Mouse (Mus musculus): ENCODE results near the gene Gm42957.
A peak's percentile ranks its signal among the peaks of the same experiment; 100 is the strongest.
"Not testable (repeated sequence)": the region's sequence is repeated elsewhere in the genome, so short reads cannot be mapped to it uniquely, and the experiment has no call there.

The Gm42957 gene

GRCm38 (mm10) chr3:96675171-96675570, 39.9 kb downstream of the Gm42957 start:
- DNase-seq (ENCODE audit: low read depth, low spot score), result no peak

DNA sequence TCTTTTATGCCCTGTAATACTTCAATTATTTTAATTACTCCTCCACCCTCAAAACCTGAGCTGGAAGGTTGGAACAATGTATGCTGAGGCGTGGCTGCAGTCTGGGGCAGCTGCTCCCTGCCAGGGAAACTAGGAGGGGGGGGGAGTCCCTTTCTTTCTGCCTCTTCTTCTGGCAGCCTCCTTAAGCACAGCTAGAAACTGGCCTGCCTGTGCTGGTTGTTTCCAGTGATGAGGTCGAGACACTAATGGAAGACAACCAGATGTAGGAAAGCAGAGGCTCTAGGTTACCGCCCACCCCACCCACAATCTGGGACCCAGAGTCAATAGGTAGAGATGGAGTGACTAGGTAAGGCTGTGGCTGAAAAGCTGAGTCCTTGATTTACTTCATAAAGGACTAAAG, 40.4 kb downstream of the Gm42957 start:
- peak; percentile 98 for DNase-seq (ENCODE audit: low read depth, low spot score)

GRCm38 (mm10) chr3:96678456-96678855, 43.2 kb downstream of the Gm42957 start:
- peak; percentile 52 for DNase-seq (ENCODE audit: low read depth, low spot score)

DNA sequence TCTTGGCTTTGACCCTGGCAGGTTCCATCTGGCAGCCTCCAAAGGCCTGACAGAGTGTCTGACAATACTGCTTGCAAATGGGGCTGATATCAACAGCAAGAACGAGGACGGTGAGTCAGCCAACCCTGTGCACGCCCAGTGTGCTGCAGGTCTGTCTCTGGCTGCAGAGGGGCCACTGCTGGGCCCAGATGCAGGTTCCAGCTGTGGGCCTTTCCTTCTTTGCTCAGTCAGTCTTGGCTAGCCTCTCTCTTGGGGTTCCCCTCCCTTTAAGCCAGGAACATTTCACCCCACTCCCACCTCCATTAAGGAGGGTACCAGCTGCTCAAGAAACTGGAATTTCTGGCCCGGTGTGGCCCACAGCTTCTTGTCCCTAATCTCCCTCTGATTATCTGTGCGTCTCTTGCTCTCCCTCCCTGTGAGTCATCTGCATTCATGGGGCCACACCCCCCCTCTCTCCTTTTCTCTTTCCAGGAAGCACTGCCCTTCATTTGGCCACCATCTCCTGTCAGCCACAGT, 43.9 kb downstream of the Gm42957 start:
- DNase-seq (ENCODE audit: low read depth, low spot score), result peak; percentile 79

- DNase-seq (ENCODE audit: low read depth, low spot score), result peak; percentile 53
Measured at GRCm38 (mm10) chr3:96680269-96680956, 45.1 kb downstream of the Gm42957 start.

DNA sequence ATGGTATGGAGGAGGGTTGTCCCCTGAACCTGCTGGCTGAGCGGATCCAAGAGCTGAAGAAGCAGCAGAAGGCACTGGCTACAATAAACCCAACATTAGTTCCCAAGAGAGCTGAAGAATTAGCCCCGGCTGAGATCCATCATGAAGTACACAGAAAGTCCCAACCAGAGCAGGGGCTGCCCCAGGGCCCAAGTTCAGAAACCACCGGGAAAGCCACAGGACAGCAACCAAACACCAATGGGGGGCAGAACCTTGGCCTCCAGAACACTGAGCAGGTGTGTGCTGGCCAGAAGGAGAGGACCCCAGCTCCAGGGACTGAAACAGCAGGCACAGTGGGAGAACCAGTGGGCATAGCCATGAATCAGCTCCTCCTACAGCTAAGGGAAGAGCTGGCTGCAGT, 48.2 kb downstream of the Gm42957 start:
- no peak for DNase-seq (ENCODE audit: low read depth, low spot score)

DNA sequence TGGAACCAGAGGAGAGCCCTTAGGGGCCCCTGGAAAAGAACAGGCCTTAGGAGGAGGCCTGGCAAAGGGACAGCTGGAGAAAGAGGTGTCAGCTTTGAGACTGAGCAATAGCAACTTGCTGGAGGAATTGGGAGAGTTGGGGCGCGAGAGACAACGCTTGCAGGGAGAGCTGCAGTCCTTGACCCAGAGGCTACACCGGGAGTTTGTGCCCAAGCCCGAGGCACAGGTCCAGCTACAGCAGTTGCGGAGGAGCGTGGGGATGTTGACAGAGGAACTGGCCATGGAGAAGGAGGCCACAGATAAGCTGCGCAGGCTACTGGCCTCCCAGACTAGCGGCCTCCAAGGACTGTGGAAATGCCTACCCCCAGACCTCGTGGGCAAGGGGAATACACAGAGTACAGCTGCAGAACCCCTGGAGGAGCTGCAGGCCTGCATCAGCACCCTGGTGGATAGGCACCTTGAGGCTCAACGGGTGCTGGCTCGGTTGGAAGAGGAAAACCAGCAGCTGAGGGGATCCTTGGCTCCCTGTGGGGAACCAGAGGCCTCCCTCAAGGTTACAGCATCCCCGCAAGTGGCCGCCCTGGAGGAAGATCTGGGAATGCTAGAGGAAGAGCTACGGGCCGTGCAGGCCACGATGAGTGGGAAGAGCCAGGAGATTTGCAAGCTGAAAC, 49.0 kb downstream of the Gm42957 start:
- DNase-seq (ENCODE audit: low read depth, low spot score), result no peak

GRCm38 (mm10) chr3:96684822-96685156, 49.5 kb downstream of the Gm42957 start:
- no peak for DNase-seq (ENCODE audit: low read depth, low spot score)

GRCm38 (mm10) chr3:96686057-96686456, 50.8 kb downstream of the Gm42957 start:
- not testable (repeated sequence) for DNase-seq (ENCODE audit: low read depth, low spot score)

- no peak for DNase-seq (ENCODE audit: low read depth, low spot score)
Measured at GRCm38 (mm10) chr3:96688854-96689253, 53.6 kb downstream of the Gm42957 start.

- DNase-seq (ENCODE audit: low read depth, low spot score), result no peak
Measured at GRCm38 (mm10) chr3:96690298-96690697, 55.0 kb downstream of the Gm42957 start.

GRCm38 (mm10) chr3:96692506-96692905, 57.2 kb downstream of the Gm42957 start:
- DNase-seq (ENCODE audit: low read depth, low spot score), result peak; percentile 77

GRCm38 (mm10) chr3:96693579-96693978, 58.3 kb downstream of the Gm42957 start:
- DNase-seq (ENCODE audit: low read depth, low spot score), result no peak

DNA sequence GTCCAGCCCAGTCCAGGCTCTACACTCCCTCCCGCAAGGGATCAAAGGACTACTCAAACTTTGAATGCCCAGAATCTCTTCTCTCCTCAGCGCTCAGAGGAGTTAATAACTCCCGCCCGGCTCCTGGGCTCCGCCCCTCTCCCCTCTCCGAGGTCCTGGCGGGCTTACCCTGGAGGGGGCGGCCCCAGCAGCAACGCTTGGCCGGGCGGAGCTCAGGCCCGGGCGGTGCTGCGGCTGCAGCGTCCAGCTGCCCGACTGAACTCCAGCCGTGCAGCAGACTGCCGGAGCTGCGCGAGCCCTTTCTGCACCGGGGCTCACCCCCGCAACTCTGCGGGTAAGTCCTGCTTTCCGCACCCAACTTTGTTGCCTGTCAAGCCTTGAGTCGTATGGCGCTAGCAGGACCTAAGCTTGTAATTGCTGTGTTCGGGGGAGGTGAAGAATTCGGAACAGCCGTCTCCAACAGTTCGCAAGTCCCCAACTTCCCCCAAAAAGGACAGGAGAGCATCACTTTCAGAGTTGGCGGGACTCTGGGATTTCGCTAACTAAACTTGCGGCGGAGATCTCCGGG, 61.0 kb downstream of the Gm42957 start, which contains the start of gene Pias3:
Gene Pias3, plus strand, starts transcription at position 187 of the 568 bp plus-strand sequence.
- DNase-seq (ENCODE audit: low read depth, low spot score), result peak; percentile 92

DNA sequence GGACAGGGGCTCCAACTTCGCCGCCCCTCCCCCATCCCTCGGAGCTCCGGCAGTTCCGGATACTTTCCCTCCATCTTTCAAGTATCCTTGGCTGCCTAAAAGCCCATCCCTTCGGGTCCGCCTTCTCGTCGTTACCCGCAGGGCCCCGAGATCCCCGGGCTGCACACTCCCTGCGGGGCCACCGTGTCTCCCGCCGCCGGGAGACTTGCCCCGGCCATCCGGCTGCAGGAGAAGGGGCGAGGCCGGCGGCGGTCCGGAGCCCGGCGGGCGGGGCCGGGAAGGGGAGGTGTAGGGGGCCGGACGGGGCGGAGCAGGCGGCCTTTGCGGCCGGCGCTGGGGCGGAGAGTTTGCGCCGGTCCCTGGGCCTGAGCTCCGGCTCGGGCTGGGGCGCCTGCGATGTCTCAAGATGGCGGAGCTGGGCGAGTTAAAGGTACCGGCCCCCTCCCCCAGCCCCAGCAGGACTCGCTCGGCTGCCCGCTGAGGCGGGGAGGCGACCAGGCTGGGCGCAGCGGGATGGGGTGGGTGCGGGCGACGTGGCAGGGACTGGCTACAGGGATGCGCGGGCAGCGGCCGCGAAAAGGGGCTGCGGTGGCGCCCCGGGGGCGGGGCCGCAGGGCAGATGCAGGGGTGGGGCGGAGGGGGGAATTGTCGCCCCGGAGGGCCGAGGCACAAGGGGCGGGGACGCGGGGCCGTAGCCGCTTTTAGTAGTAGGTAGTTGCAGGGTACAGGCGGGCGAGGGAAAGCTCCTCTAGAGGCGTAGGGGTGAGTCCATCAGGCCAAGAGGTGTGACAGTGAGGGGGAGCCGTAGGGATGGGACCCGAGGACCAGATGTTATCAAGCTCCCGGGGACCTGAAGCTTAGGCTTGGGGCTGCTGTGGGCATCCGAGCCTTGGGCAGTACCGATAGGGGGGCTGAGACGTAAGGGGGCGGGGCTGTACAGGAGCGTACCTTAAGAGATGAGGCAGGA, 61.8 kb downstream of the Gm42957 start:
- DNase-seq (ENCODE audit: low read depth, low spot score), result peak; percentile 93

- no peak for DNase-seq (ENCODE audit: low read depth, low spot score)
Measured at GRCm38 (mm10) chr3:96698993-96699690, 63.9 kb downstream of the Gm42957 start.

DNA sequence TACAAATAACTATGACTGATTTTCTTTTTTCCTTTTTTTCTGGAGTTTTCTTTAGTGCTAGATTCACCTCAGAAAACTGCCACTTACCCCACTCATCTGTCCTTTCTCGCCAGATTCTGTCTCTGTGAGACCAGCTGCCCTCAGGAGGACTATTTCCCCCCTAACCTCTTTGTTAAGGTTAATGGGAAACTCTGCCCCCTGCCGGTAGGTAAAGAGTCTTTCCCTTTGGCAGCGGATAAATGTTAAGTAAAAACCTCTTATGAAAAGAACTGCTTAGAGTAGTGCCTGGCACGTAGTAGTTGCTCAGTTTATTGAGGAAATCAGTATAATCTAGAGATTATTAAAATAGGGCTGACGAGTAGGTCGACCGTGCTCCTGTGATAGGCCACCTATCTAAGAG, 65.1 kb downstream of the Gm42957 start:
- peak; percentile 79 for DNase-seq (ENCODE audit: low read depth, low spot score)

DNA sequence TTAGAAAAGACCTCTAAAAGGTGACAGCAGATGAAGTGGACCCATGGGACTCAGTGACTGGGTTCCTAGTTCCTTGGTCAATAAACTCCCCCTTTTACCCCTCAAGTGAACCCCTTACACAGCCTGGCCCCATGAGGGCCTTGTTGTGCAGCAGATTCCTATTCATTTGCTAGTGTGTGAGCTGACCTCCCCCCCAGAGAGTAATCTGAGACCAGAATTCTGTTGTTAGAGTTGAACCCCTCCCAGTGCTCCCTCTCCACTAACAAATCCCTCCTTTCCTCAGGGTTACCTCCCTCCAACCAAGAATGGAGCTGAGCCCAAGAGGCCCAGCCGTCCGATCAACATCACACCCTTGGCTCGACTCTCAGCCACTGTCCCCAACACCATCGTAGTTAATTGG, 65.7 kb downstream of the Gm42957 start:
- DNase-seq (ENCODE audit: low read depth, low spot score), result peak; percentile 52
